Mouse (Mus musculus) forebrain, embryonic 12.5 days (tissue): ENCODE data around the gene 4930469K13Rik. TPM values are rescaled to one million over a fixed set of nuclear protein-coding genes. Genes with fewer than 3 reads are reported as not detected.

Experiments used
- polyA plus RNA-seq: library from polyadenylated mRNA; unstranded; fragments of >200 nt; fragmentation: Nextera tagmentation; extraction: Ambion mirVana; gene quantifications from 2 replicates; pipeline ENCODE4 v1.2.1, GENCODE M21; 2016

Gene 4930469K13Rik
- polyA plus RNA-seq, 1 experiment from 2014 or later = not detected

Other genes with a start within 250 kb of the 4930469K13Rik start
- gene Kcnmb1, start 135.5 kb downstream of the 4930469K13Rik start, polyA plus RNA-seq = 0.08 TPM in 1 of 2 replicates, not detected in the other
- 16.3 and 17.3 TPM in 2 replicates for gene Kcnip1, start 105.4 kb downstream of the 4930469K13Rik start, polyA plus RNA-seq
- 1.1 and 1.8 TPM in 2 replicates for gene Lcp2, start 51.6 kb downstream of the 4930469K13Rik start, polyA plus RNA-seq
- gene Foxi1, start 109.5 kb upstream of the 4930469K13Rik start, polyA plus RNA-seq = not detected in 2 replicates
- 0.86 and 1.7 TPM in 2 replicates for gene Fam196b, start 216.3 kb upstream of the 4930469K13Rik start, polyA plus RNA-seq